Mouse (Mus musculus) lung, postnatal 0 days (tissue): Measurements from ENCODE around the gene Cnga3.

Experiments
- CTCF ChIP-seq: IDR thresholded peaks from 2 replicates; pipeline ENCODE4 v1.5.1; 2016; ENCODE audit warnings: antibody characterized with exemption, mild to moderate bottlenecking
- EP300 ChIP-seq: IDR thresholded peaks from 2 replicates; pipeline ENCODE4 v1.6.1; 2016; ENCODE audit warnings: antibody characterized with exemption, mild to moderate bottlenecking, control low read depth

DNA sequence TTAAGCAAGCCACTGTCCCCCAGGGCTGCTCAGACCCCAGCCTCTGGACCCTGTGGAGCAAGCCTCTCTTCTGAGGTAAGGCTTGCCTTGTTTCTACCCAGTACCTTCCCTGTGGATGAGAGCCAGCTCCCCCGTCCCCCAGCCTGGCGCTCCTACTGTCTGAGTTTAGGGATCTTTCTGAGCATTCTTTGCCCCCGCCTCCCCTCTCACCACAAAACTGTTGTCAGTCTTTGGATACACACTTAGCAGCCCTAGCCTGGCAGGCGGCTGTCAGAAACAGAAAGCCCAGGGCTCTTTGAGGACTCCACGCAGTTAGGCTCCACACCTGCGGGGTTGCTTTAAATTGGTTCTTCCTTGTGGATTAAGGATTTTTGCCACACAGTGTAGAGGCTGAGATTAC, 27.2 kb upstream of the Cnga3 start:
- no peak for TF ChIP-seq CTCF
- TF ChIP-seq EP300, result no peak
